Mouse (Mus musculus): Measurements from ENCODE around the gene Wdr43.

- TF ChIP-seq CTCF (IDR thresholded peaks at IDR 0.05; ENCODE audit: low read depth) (no peak), EP300 (IDR thresholded peaks at IDR 0.05; ENCODE audit: low read depth) (no peak)
Measured at GRCm38 (mm10) chr17:71705113-71705512, 89.4 kb downstream of the Wdr43 start.
